Mouse (Mus musculus) midbrain, postnatal 0 days (tissue): ENCODE results near the gene Olfr1326-ps1. TPM values are rescaled to one million over a fixed set of nuclear protein-coding genes. Genes with fewer than 3 reads are reported as not detected.

ENCODE experiments used
- ATAC-seq: fragments of 200-750 bp; cut with Nextera tagmentation; 2 replicates; pipeline ENCODE4 v1.8.0; 2017; ENCODE audit warnings: moderate number of reproducible peaks, mild to moderate bottlenecking, moderate TSS enrichment, moderate library complexity; ENCODE audit not compliant: low FRiP score
- DNase-seq: peaks from one replicate; pipeline ENCODE4 v3.0.0-alpha.2; 2015; ENCODE audit warnings: low spot score
- H3K27ac ChIP-seq: fragments of 300-500 bp; sonication (generic); 2 replicates; pipeline ENCODE4 v1.5.1; 2014; ENCODE audit warnings: low read depth, mild to moderate bottlenecking, low read length, mixed read lengths
- H3K27me3 ChIP-seq: fragments of 300-500 bp; sonication (generic); 2 replicates; pipeline ENCODE4 v1.6.1; 2014; ENCODE audit warnings: low read length, control low read depth, mixed read lengths; ENCODE audit not compliant: insufficient read depth
- H3K36me3 ChIP-seq: fragments of 300-500 bp; sonication (generic); 2 replicates; pipeline ENCODE4 v1.6.1; 2014; ENCODE audit warnings: low read length, control low read depth, mixed read lengths; ENCODE audit not compliant: insufficient read depth
- H3K4me1 ChIP-seq: fragments of 300-500 bp; sonication (generic); 2 replicates; pipeline ENCODE4 v1.6.1; 2014; ENCODE audit warnings: mild to moderate bottlenecking, control low read depth, antibody characterized with exemption, low read length, mixed read lengths; ENCODE audit not compliant: insufficient read depth
- H3K4me2 ChIP-seq: fragments of 300-500 bp; sonication (generic); 2 replicates; pipeline ENCODE4 v1.6.1; 2014; ENCODE audit warnings: low read depth, mild to moderate bottlenecking, low read length, mixed read lengths; ENCODE audit not compliant: poor library complexity, severe bottlenecking
- H3K4me3 ChIP-seq: fragments of 300-500 bp; sonication (generic); 2 replicates; pipeline ENCODE4 v1.5.1; 2014; ENCODE audit warnings: low read depth, mild to moderate bottlenecking, low read length, moderate library complexity
- H3K9ac ChIP-seq: fragments of 300-500 bp; sonication (generic); replicated peaks from 2 replicates; pipeline ENCODE4 v1.6.1; 2014; ENCODE audit warnings: mild to moderate bottlenecking, low read length, moderate library complexity, mixed read lengths; ENCODE audit not compliant: poor library complexity, severe bottlenecking
- H3K9me3 ChIP-seq: fragments of 300-500 bp; sonication (generic); 2 replicates; pipeline ENCODE4 v1.6.1; 2016; ENCODE audit warnings: low read length, control low read depth
- CTCF ChIP-seq: IDR thresholded peaks from 2 replicates; pipeline ENCODE4 v1.5.1; 2016; ENCODE audit warnings: antibody characterized with exemption, mild to moderate bottlenecking
- WGBS: fragments of 180-500 bp; shearing (Covaris S2); extraction: QIAGEN DNeasy Blood & Tissue Kit; methylation state at CpG from one replicate; pipeline ENCODE4 v1.1.7; 2014; 5-methylcytosine and 5-hydroxymethylcytosine counted together
- polyA plus RNA-seq: library from polyadenylated mRNA; unstranded; fragments of >200 nt; fragmentation: Nextera tagmentation; extraction: Ambion mirVana; gene quantifications from 2 replicates; pipeline ENCODE4 v1.2.1, GENCODE M21; 2015
- total RNA-seq: library from RNA; depleted of rRNA; stranded (reverse); fragments of >200 nt; gene quantifications from 2 replicates; pipeline ENCODE4 v1.2.3, GENCODE M21; 2014; rRNA removed

Olfr1326-ps1 gene
- not detected in 2 replicates for total RNA-seq
- not detected in 2 replicates for polyA plus RNA-seq

DNA sequence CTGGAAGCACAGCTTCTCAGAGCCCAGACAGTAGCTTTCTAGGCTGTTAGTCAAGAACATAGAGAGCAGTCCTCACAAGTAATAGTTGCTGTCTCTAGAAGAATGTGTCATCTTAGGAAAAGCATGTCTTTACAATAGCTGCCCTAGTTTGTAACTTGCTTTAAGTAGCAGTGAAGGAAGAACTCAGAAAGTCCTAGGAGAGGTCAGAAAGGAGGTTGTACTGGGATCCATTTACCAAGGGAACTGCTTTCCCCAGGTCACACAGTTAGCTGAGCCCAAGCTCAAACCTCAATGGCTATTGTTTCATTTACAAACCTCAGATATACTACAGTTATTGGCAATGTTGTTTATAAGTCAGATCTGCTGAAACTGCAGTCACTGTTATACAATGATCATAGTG, at the start of gene Olfr1326-ps1:
Gene Olfr1326-ps1, minus strand, starts transcription at position 101 of the 400 bp plus-strand sequence.
- H3K9ac ChIP-seq: no peak within 1 kb of the TSS
- ATAC-seq (no peak), DNase-seq (no peak)
- H3K27ac ChIP-seq: no peak within 1 kb of the TSS
- H3K27me3 ChIP-seq: no peaks in the 10 kb centered on the region
- TF ChIP-seq CTCF: no peak
- H3K4me3 ChIP-seq: no peak within 1 kb of the TSS
- no peaks in the 10 kb centered on the region for H3K9me3 ChIP-seq
- no peaks in the 10 kb centered on the region for H3K36me3 ChIP-seq
- H3K4me1 ChIP-seq: no peaks in the 10 kb centered on the region
- H3K4me2 ChIP-seq: no peak within 1 kb of the TSS

DNA sequence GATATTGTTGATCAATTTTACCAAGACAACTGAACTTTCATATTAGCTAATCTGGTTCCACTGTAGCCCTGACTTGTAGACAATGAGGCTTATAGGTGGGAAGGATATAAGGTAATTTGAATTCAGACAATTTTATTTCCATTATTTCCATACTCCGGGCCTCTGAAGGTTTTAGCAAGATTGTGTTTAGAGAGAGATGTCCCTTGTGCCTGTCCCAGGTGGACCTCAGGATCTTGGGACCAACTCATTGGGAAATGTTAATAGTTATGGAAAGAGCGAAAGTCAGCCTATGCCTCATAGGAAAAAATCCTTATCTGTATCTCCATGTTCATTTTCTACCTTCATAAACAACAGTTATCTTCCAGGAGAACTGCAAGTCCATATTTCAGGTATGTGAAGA, 17.7 kb upstream of the Olfr1326-ps1 start, which contains the start of gene Olfr1325:
Gene Olfr1325, plus strand, starts transcription at position 301 of the 400 bp plus-strand sequence.
- TF ChIP-seq CTCF: no peak
- WGBS: 81% methylated on average over 2 of the region's 2 CpGs
- Histone ChIP-seq H3K36me3 (no peaks in the 10 kb centered on the region), H3K4me2 (no peak within 1 kb of the TSS), H3K27ac (no peak within 1 kb of the TSS), H3K4me3 (no peak within 1 kb of the TSS), H3K27me3 (no peaks in the 10 kb centered on the region), H3K9ac (no peak within 1 kb of the TSS), H3K9me3 (no peaks in the 10 kb centered on the region; the same call in 1 of the 2 replicates), H3K4me1 (no peaks in the 10 kb centered on the region)
- ATAC-seq (no peak), DNase-seq (no peak)

Other genes starting within 250 kb of the Olfr1326-ps1 start
- 144 and 167 TPM in 2 replicates for gene Plxna3, start 245.8 kb downstream of the Olfr1326-ps1 start, total RNA-seq
- 28.6 and 28.9 TPM in 2 replicates for gene Plxna3, start 245.8 kb downstream of the Olfr1326-ps1 start, polyA plus RNA-seq
- 40.2 and 67.1 TPM in 2 replicates for gene Lage3, start 221.3 kb downstream of the Olfr1326-ps1 start, total RNA-seq
- gene Lage3, start 221.3 kb downstream of the Olfr1326-ps1 start, polyA plus RNA-seq: 62.0 and 65.8 TPM in 2 replicates
- gene Ubl4a, start 201.7 kb downstream of the Olfr1326-ps1 start, total RNA-seq: 46.3 and 53.6 TPM in 2 replicates
- 67.1 and 75.0 TPM in 2 replicates for gene Ubl4a, start 201.7 kb downstream of the Olfr1326-ps1 start, polyA plus RNA-seq
- 6.2 and 9.4 TPM in 2 replicates for gene Slc10a3, start 201.5 kb downstream of the Olfr1326-ps1 start, total RNA-seq
- gene Slc10a3, start 201.5 kb downstream of the Olfr1326-ps1 start, polyA plus RNA-seq: 6.1 and 6.9 TPM in 2 replicates
- gene Fam3a, start 181.6 kb downstream of the Olfr1326-ps1 start, total RNA-seq: 23.6 and 29.9 TPM in 2 replicates
- 31.2 and 33.4 TPM in 2 replicates for gene Fam3a, start 181.6 kb downstream of the Olfr1326-ps1 start, polyA plus RNA-seq
- 20.4 and 24.7 TPM in 2 replicates for gene Ikbkg, start 181.6 kb downstream of the Olfr1326-ps1 start, total RNA-seq
- 11.5 and 12.4 TPM in 2 replicates for gene Ikbkg, start 181.6 kb downstream of the Olfr1326-ps1 start, polyA plus RNA-seq
- 51.3 and 55.6 TPM in 2 replicates for gene G6pdx, start 145.7 kb downstream of the Olfr1326-ps1 start, total RNA-seq
- 40.2 and 41.8 TPM in 2 replicates for gene G6pdx, start 145.7 kb downstream of the Olfr1326-ps1 start, polyA plus RNA-seq
- gene Gm6880, start 93.5 kb downstream of the Olfr1326-ps1 start, total RNA-seq: not detected in 2 replicates
- 0.28 TPM in 1 of 2 replicates, not detected in the other for gene Gm6880, start 93.5 kb downstream of the Olfr1326-ps1 start, polyA plus RNA-seq
- gene Olfr1325, start 17.8 kb upstream of the Olfr1326-ps1 start, total RNA-seq: not detected in 2 replicates
- gene Olfr1325, start 17.8 kb upstream of the Olfr1326-ps1 start, polyA plus RNA-seq: not detected in 2 replicates
- 0.11 and 0.28 TPM in 2 replicates for gene Gm5640, start 70.7 kb upstream of the Olfr1326-ps1 start, total RNA-seq
- 0.44 and 0.60 TPM in 2 replicates for gene Gm5640, start 70.7 kb upstream of the Olfr1326-ps1 start, polyA plus RNA-seq
- gene Gm6890, start 166.0 kb upstream of the Olfr1326-ps1 start, total RNA-seq: not detected in 2 replicates
- not detected in 2 replicates for gene Gm6890, start 166.0 kb upstream of the Olfr1326-ps1 start, polyA plus RNA-seq